Mouse (Mus musculus) brain, adult 2 months (tissue): ENCODE results near the gene Ier3.

Experiments used
- DNase-seq: peaks from one replicate; pipeline ENCODE4 v3.0.0; 2011; ENCODE audit warnings: low read depth, low spot score

Ier3 gene

GRCm38 (mm10) chr17:35866911-35867890, 45.7 kb downstream of the Ier3 start:
- DNase-seq = peak; percentile 24

- peak; percentile 26 for DNase-seq
These were observed 46.8 kb downstream of the Ier3 start for GRCm38 (mm10) chr17:35868165-35868820.

GRCm38 (mm10) chr17:35868961-35869345, 47.5 kb downstream of the Ier3 start:
- DNase-seq = no peak

- DNase-seq = no peak
These were observed 48.0 kb downstream of the Ier3 start for GRCm38 (mm10) chr17:35869346-35870067.

DNA sequence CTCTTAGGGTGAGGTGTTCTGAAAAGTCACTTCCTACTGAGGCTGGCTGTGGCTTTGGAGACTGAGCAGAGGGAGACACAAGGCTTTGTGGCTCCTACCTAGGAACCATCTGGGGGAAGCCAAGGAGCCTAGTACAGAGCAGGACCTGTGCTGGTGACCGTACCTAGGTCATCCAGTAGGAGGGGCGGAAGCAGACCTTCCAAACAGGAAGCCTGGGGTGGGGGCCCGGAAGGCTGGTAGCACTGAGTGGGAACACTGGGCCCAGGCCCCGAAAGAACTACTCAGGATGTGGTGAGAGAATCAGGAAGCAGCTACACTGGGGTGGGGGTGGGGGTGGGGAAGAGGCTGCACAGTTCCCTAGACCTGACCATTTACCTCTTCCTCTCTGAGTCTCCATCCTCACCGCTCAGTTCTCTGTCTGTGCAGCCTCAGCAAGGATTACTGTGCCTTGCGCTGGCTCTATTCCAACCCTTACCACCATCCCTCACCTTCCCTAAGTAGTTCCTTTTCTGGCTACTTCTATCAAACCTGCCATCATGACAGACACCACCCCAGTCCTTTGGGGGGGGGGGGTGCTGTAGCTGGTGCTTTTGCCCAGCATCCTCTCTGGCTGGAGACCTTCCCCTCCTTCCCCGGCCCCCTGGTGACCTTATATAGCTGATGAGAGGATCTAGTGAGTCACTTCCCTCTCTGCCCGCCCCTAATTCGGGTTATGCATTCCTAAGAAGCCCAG, 48.8 kb downstream of the Ier3 start:
- DNase-seq = peak; percentile 51

GRCm38 (mm10) chr17:35870884-35871696, 49.6 kb downstream of the Ier3 start:
- DNase-seq = no peak
